Mouse (Mus musculus) liver, adult 2 months (tissue): ENCODE data around the gene Hs3st5.

Experiments used
- CTCF ChIP-seq: fragments of 200-500 bp; IDR thresholded peaks from 2 replicates; pipeline ENCODE4 v1.5.1; 2011; ENCODE audit warnings: low read depth, low read length, control low read depth
- POLR2A ChIP-seq: fragments of 200-500 bp; IDR thresholded peaks from 2 replicates; pipeline ENCODE4 v1.6.1; 2011; ENCODE audit warnings: low read length, control low read depth; ENCODE audit not compliant: insufficient read depth; ENCODE audit errors: extremely low read depth

DNA sequence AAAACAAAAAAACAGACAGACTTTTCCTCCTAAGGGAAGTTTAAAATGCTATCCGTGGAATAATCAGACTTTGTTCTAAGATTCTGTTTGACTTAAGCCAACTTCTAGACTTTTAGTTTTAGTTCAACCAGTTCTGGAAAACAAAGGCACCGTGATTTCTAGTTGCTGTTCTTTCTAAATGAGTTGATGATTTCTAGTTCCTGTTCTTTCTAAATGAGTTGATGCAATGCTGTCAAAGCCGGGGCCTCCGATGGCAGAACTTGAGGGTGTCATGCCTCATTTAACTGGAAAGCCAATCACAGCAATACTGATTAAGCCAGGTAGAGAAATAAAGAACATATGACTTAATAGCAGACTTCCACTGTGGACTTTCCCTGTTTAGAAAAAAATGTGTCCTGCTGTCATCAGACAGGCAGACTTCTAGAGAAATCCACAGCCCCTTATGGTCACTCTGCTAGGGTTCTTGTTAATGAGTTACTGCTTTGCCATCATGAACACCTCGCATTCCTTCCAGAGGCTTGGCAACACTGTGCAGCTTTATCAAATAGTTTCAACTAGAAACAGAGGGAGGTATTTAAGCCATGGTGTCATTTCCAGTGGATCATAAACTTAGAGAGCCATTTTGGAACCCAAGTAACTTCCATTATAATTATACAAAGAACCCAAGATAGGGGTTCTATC, 329.4 kb downstream of the Hs3st5 start:
- TF ChIP-seq CTCF (no peak), POLR2A (no peak)
